Mouse (Mus musculus) urinary bladder, postnatal 36 days (tissue): ENCODE results near the gene Ffar3.
"Not testable (repeated sequence)": the region's sequence is repeated elsewhere in the genome, so short reads cannot be mapped to it uniquely, and the experiment has no call there.

Source experiments
- DNase-seq, 2 experiments: peaks; one replicate each; pipeline ENCODE4 v3.0.0; 2022; ENCODE audit warnings: low spot score in 2 of 2, mixed read lengths in 1 of 2

Gene Ffar3

GRCm38 (mm10) chr7:30844676-30845297 is 11.2 kb downstream of the Ffar3 start:
- no peak for DNase-seq

DNA sequence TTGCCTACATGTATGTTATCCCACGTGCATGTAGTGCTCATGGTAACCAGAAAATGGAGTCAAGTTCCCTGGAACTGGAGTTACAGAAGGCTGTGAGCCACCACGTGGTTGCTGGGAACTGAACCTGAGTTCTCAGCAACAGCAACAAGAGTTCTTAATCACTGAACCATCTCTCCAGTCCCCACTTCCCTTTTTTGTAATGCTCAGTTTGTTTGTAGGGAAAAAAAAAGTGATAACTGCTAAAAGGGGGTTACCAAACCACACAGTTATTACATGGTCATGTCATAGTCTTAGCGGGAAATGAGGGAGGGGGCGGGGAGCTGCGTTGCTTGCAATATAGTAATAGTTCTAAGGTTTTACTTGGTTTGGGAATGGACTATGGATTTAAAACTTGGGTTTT is 13.9 kb downstream of the Ffar3 start:
- DNase-seq: no peak

DNA sequence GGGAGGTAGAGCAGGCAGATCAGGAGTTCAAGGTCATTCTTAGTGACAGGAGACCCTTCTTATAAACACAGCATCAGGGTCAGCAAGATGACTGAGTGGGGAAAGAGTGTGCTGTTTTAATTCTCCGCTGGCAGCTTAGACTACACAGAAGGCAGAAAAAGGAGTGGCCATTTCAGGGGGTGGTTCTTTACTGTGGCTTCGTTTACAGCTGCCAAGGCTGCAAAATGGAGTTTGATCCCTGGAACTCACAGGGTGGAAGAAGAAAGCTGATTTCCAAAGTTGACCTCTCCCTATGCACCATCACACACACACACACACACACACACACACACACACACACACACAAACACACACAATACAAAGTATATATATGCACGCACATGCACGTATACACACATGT is 14.6 kb downstream of the Ffar3 start:
- DNase-seq: no peak

GRCm38 (mm10) chr7:30840306-30840705 is 15.7 kb downstream of the Ffar3 start:
- DNase-seq: no peak

GRCm38 (mm10) chr7:30837277-30837676 is 18.7 kb downstream of the Ffar3 start:
- no peak for DNase-seq

DNA sequence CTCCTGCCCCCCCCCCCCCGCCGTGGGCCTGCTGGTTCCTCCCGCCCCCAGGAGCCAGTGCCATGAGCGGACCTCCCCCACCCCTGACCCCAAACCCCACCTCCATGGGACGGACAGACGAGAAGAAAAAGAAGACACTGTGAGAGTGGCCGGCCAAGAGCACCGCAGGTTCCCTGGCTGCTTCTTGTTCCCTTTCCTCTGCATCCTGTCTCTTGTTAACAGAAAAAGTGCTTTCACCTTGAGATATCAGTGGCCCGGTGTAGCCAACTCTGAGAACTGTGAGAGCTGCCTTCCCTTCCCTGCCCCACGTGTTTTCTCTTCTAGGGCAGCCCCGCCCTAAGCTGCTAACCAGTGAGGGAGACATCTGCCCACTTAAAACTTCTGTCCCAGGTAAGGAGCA is 23.3 kb downstream of the Ffar3 start:
- DNase-seq: not testable (repeated sequence)

DNA sequence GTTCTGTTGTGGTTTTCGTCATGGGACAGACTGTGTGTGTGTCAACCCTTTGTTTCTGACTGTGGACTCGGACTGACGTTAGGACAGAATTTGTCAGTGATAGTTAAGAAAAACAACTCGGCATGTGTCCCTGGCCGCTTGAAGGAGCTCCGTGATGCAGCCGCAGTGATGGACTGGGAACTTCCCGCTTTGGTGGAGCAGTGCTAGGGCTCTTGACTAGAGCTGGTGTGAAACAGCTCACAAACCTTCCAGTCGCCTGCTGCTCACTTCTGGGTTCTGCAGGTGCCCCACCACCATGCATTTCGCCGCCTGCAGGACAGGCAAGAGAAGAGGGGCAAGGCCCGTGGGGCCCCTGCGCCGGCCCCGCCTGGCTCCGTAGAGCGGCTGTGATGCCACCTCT is 23.7 kb downstream of the Ffar3 start:
- no peak for DNase-seq

DNA sequence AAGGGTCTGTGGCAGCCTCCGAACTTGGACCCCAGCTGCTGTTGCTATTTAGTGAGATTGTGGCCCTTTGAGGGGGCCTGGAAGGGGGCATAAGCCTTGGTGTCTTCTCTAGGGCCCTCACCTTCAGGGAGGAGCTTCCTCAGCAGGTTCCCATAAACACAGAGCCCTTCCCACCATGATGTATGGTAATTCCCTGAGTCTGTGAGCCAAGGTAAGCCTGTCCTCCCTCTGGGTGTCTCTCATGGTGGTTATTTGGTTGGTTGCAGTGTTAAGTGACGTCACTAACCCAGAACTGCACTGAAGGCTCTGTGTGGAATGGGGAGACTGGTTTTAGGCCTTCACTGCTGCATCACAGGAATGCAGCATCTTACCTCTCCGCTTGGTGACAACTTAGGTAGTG is 26.6 kb downstream of the Ffar3 start:
- no peak for DNase-seq

DNA sequence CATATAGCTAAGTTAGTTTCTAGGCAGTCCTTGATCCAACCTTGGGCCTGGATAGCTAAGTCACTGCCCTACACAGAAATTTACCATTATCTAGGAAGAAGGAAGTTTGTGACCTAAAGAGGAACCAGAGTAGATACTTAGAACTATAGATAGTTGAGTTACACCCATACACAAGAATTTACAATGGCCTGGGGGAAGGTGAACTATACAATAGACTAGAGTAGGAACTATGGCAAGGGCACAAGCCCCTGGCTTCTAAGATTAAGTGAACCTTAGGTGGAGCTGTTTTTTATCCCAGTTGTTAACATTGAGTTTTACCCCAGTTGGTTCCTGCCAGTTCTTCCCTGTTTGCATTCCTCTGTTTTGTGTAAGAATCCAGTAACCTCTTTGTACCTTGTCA is 27.1 kb downstream of the Ffar3 start:
- not testable (repeated sequence) for DNase-seq

GRCm38 (mm10) chr7:30826660-30827059 is 29.3 kb downstream of the Ffar3 start:
- no peak for DNase-seq

DNA sequence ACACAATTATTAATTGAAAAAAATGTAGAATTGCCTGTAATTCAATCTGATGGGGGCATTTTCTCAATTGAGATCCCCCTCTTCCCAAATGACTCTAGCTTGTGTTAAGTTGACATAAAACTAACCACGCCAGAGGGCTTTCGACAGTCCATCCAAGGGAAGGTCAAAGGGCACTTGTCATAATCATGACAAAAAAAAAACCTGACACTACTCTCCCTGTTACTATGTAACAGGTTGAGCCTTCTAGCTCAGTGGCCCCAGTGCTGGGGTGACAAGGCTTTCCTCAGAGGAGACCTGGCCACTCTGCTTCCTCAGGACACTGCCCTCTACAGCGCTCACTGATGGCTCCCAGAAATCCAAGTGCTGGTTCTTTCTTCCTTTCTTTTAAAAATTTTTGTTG is 31.7 kb downstream of the Ffar3 start:
- DNase-seq: no peak

DNA sequence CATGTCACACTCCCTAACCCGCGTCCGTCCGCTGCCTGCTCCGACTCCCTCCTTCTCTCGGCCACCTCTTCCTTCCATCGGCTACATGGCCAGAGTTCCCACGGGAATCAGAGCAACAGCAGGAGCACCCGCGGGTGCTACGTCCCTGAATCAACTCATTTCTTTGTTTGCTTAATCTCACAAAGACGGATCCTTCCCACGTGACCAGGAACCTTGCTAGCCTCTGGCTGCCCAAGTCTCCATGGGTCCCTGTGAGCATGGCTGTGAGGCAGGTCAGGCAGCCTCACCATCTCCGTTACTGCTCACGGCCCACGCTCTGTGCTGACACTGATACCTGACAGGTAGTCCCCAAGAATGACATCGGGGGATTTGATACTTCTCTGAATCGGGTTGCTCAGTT is 32.3 kb downstream of the Ffar3 start, which contains the start of gene Ffar2:
TSS of gene Ffar2 (minus strand) at position 101 of the 400 bp plus-strand sequence.
- no peak for DNase-seq

GRCm38 (mm10) chr7:30821532-30821931 is 34.4 kb downstream of the Ffar3 start:
- DNase-seq: peak in 1 of 2 experiments; percentile 19

DNA sequence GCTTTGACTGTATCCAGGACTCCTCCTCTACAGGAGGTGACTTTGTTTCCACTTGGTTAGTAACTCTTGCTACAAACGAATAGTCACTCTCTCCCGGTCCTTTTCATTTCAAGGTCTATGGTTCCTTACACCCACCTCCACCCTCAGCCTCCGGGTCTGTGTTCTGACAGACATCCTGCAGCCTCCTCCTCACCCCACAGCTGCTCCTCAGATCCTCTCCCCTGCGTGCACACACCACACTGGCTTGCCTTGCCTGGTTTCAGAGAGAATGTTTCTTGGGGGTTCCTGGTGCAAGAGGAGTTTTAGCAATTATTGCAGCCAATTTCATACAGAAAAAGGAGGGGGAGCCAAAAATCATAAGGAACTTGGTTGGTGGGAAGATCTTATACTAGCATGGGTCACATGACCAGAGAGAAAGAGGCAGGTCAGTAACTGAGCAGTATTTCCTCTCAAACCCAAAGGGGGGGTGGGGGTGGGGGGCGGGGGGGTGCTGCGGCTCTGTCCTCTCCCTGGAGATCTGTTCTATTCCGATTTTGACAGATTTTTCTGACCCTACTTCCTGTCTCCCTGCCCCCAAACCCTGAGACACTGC is 35.0 kb downstream of the Ffar3 start:
- no peak for DNase-seq

- DNase-seq: no peak
These were observed 35.8 kb downstream of the Ffar3 start for GRCm38 (mm10) chr7:30820131-30820530.

- DNase-seq: no peak
These were observed 43.6 kb downstream of the Ffar3 start for GRCm38 (mm10) chr7:30812291-30812807.

DNA sequence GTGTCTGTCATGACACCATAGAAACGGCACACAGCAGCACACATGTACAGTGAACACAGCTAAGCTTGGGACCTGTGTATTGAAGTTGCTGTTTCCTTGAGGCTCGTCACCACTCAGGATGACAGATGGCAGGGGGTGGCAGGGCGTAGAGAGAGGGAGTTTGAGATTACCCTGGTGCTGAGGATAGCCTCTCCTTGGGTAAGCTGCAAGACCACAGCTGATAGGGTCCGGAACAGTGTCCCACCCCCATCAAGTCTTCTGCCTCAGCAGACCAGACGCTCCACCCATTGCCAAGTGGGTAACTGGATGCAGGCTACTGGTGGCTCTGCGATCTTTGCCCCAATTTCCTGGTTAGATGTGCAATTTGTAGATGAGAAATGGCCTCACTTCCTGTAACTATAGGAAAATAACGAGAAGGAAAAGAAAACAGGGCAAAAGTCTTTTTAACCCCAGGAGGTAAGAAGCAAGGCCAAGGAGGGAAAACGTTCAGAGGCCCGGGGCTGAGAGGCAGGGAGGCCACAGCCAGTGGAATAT is 44.2 kb downstream of the Ffar3 start:
- DNase-seq: peak in 1 of 2 experiments; percentile 12

GRCm38 (mm10) chr7:30810319-30810718 is 45.7 kb downstream of the Ffar3 start:
- DNase-seq: no peak

DNA sequence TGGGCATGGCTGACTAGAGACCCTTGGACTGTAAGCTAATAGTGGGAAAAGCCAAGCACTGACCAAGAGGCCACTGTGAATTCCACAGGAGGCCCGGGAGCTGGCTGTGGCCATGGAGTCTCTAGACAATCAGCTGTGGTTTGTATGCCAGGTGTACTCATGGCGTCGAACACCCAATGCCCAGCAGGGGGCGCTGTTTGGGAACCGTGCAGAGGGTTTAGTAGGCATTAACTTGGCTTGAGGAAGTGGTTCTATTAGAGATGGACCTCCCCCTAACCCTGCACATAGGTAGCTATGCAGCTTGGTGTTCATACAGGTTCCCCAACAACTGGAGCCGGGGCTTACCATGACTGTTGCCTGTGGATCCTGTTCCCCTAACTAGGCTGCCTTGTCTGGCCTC is 50.1 kb downstream of the Ffar3 start:
- no peak for DNase-seq
